Mouse (Mus musculus): ENCODE measurements around the gene Pgpep1l. TPM values are rescaled to one million over a fixed set of nuclear protein-coding genes. Genes with fewer than 3 reads are reported as not detected.

Gene Pgpep1l
- polyA plus RNA-seq, 1 experiment from 2014 or later = not detected

DNA sequence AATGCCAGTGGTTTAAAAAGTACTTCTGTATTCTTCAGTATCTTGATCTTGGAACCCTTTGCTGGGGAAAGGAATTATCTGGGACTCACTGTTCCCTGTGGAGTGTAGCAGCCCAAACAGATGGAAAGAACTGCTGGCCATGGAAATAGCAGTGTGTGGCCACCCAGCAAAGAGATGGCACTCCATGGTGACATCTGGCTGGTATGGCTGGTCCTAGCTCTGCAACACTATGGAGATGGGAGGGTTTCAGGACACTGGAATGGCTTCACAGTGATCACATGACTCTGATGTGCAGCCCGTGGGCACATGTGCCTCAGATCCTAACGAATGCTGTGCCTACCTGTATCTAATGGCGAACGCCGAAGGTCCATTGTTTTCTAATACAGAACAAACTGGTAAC is 31.5 kb downstream of the Pgpep1l start:
- Histone ChIP-seq H3K9ac (replicated peaks) (0 out of 2 replicates have a peak overlapping the region, but pooled peaks have one; percentile 23), H3K4me3 (replicated peaks) (no peak overlapping the region), H3K4me2 (no peak overlapping the region), H3K27ac (peak overlapping the region; percentile 18), H3K4me1 (replicated peaks) (peaks cover 37% of the 10 kb centered on the region), H3K27me3 (no peaks in the 10 kb centered on the region), H3K36me3 (peaks cover 36% of the 10 kb centered on the region), H3K9me3 (no peaks in the 10 kb centered on the region)
- no peak for ATAC-seq (ENCODE audit: insufficient number of reproducible peaks, insufficient read depth, low FRiP score, low TSS enrichment, low read depth)
- 91% methylated on average over 5 of the region's 5 CpGs for WGBS

DNA sequence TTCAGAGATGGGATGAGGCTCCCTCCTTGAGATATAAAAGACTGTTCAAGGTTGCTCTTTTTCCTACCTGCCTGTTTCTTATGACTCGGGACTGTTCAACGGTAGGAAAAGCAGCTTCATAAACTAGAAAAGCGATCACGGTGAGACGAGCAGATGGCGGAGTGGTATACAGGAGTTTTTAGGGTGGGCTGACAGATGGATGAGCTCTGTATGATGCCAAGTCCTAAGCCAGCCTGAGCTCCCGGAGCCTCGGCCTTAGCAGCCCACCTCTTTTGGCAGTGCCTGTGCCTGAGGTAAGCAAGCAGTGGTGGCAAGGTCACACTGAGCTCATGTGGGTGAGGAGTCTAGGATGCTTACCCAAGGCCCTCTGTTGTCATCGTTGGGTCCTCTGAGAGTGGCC is 33.2 kb downstream of the Pgpep1l start:
- no peak for ATAC-seq (ENCODE audit: insufficient number of reproducible peaks, insufficient read depth, low FRiP score, low TSS enrichment, low read depth)
- Histone ChIP-seq H3K27ac (no peak overlapping the region), H3K9ac (replicated peaks) (no peak overlapping the region), H3K27me3 (no peaks in the 10 kb centered on the region), H3K9me3 (no peaks in the 10 kb centered on the region), H3K36me3 (peaks cover 51% of the 10 kb centered on the region), H3K4me2 (no peak overlapping the region), H3K4me1 (replicated peaks) (peaks cover 33% of the 10 kb centered on the region), H3K4me3 (replicated peaks) (no peak overlapping the region)
- 93% methylated on average over 9 of the region's 9 CpGs for WGBS

DNA sequence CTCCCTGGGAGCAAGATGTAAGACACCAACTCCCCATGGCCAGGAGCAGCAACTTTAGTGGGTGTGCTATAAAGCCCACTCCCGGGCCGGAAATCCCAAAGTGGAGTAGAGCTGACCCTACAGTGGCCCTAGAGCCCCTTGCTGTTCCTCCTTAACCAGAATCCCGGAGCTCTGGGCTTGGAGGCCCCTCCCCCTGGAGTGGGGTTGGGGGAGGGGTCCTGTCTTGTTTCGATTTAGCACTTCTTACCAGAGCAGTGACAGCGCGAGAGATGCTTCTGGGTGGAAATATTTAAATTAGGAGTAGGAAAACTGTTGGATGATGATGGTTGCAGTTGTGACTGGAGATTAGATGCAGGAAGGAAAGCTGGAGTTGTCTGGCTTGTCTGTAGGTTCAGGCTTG is 35.5 kb downstream of the Pgpep1l start:
- no peak overlapping the region for H3K4me3 ChIP-seq (replicated peaks)
- no peak for ATAC-seq (ENCODE audit: insufficient number of reproducible peaks, insufficient read depth, low FRiP score, low TSS enrichment, low read depth)

DNA sequence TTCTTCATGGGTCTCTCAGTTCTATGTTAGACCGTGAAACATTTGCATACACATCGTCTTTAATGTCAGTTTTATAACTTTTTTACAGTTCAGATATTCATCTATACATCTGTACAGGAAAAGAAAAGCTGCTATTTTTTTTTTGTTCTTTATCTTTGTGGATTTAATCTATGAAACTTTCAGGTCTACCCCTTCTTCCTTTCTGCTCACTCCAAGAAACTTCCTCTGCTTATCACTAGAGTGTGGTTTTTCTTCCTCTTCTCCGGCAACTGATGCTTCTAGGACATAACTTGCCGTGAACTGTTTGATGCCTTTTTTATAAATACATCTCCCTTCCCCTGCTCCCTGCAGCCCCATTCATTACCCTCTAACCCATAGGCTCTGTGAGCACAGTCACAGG is 36.4 kb downstream of the Pgpep1l start:
- peaks cover 76% of the 10 kb centered on the region for H3K36me3 ChIP-seq
- 82% methylated on average over 4 of the region's 4 CpGs for WGBS
- ATAC-seq (ENCODE audit: insufficient number of reproducible peaks, insufficient read depth, low FRiP score, low TSS enrichment, low read depth) = no peak
- no peaks in the 10 kb centered on the region for H3K27me3 ChIP-seq
- H3K4me1 ChIP-seq (replicated peaks) = peaks cover 33% of the 10 kb centered on the region
- no peak overlapping the region for H3K9ac ChIP-seq (replicated peaks)
- H3K4me2 ChIP-seq = no peak overlapping the region
- H3K27ac ChIP-seq = peak overlapping the region; percentile 32; the same call in 1 of the 2 replicates
- no peak overlapping the region for H3K4me3 ChIP-seq (replicated peaks)
- H3K9me3 ChIP-seq = no peaks in the 10 kb centered on the region

More for the DNA sequence above, 35.5 kb downstream of the Pgpep1l start:
- peaks cover 73% of the 10 kb centered on the region for H3K36me3 ChIP-seq
- H3K4me2 ChIP-seq = no peak overlapping the region
- no peak overlapping the region for H3K9ac ChIP-seq (replicated peaks)
- no peaks in the 10 kb centered on the region for H3K9me3 ChIP-seq
- H3K27me3 ChIP-seq = no peaks in the 10 kb centered on the region
- peaks cover 30% of the 10 kb centered on the region for H3K4me1 ChIP-seq (replicated peaks)
- 31% methylated on average over 6 of the region's 6 CpGs for WGBS
- H3K27ac ChIP-seq = peak overlapping the region; percentile 32; the same call in 1 of the 2 replicates

DNA sequence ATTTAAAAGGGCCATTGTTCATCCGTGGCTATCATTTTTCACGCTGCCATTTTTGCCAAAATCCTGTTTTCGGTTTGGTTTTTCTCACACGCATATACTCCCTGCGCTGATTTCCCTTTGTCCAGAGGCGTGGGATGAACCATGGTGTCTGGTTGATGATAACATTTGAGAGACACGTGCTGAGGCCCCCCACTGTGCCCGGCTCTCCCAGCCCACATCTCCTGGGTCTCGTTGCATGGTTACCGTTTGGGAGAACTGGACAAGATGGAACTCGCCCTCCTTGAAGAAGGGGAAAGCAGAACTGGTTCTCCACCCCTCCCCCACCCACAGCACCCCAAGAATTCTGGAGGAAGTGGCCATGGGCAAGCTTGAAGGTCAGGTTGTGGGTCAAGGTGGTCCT is 37.0 kb downstream of the Pgpep1l start:
- H3K4me2 ChIP-seq = no peak overlapping the region
- H3K9me3 ChIP-seq = no peaks in the 10 kb centered on the region
- peaks cover 37% of the 10 kb centered on the region for H3K4me1 ChIP-seq (replicated peaks)
- H3K27me3 ChIP-seq = no peaks in the 10 kb centered on the region
- WGBS = 84% methylated on average over 11 of the region's 11 CpGs
- ATAC-seq (ENCODE audit: insufficient number of reproducible peaks, insufficient read depth, low FRiP score, low TSS enrichment, low read depth) = no peak
- H3K4me3 ChIP-seq (replicated peaks) = no peak overlapping the region
- no peak overlapping the region for H3K27ac ChIP-seq
- peaks cover 82% of the 10 kb centered on the region for H3K36me3 ChIP-seq
- no peak overlapping the region for H3K9ac ChIP-seq (replicated peaks)

DNA sequence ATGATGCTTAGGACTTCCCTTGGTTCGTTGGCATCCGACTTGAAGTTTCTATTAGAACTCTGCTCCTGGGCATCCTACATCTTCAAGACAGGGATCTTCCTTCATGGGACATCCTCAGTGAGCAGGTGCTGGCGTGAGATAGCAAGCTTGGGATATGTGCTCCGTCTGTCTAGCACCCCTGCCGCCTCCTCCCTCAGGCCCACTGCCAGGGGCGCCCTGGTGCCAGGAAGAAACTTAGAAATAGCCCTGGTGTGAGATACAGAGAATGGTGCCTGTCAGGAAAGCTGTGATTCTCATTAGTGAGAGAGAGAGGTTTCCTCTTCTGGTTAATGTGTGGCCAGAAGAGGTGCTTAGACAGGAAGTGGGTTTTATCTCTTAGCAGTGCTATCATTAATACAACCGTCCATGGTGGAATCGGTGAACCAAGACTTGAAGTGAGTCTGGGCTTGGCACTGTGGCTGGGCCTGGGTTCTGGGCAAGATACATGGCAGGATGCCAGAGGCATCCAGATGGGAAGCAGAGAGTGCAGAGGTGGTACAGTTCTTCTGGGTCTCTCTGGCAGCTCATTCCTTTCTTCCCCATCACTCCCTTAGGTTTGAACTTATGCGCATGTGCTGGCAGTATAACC is 38.5 kb downstream of the Pgpep1l start:
- Histone ChIP-seq H3K4me1 (replicated peaks) (peaks cover 43% of the 10 kb centered on the region), H3K27ac (0 out of 2 replicates have a peak overlapping the region, but pooled peaks have one; percentile 23), H3K4me3 (replicated peaks) (no peak overlapping the region), H3K36me3 (peaks cover 83% of the 10 kb centered on the region), H3K9me3 (no peaks in the 10 kb centered on the region), H3K9ac (replicated peaks) (no peak overlapping the region), H3K27me3 (no peaks in the 10 kb centered on the region), H3K4me2 (no peak overlapping the region)
- WGBS = 92% methylated on average over 9 of the region's 9 CpGs
- no peak for ATAC-seq (ENCODE audit: insufficient number of reproducible peaks, insufficient read depth, low FRiP score, low TSS enrichment, low read depth)

DNA sequence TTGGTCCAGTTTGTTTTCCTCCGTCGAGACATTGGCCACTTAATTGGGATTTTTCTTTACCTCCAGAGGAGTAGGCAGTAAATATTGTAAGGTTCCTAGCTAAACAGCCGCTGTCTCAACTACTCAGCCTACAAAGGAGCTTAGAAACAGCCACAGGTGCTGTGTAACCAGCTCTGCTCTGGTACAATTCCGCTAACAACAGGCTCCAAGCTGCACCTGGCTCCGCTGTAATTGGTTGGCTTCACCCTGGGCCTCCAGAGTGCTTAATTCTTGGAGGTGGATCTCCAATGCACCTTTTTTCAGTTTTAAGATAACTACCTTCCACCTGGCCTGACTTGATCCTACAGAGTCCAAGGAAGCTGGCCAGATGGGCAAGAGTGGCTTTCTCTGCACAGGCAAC is 40.0 kb downstream of the Pgpep1l start:
- no peak for ATAC-seq (ENCODE audit: insufficient number of reproducible peaks, insufficient read depth, low FRiP score, low TSS enrichment, low read depth)
- H3K9me3 ChIP-seq = no peaks in the 10 kb centered on the region
- no peak overlapping the region for H3K9ac ChIP-seq (replicated peaks)
- H3K36me3 ChIP-seq = peaks cover 83% of the 10 kb centered on the region
- no peak overlapping the region for H3K4me2 ChIP-seq
- peaks cover 47% of the 10 kb centered on the region for H3K4me1 ChIP-seq (replicated peaks)
- no peaks in the 10 kb centered on the region for H3K27me3 ChIP-seq
- peak overlapping the region; percentile 80 for H3K27ac ChIP-seq
- H3K4me3 ChIP-seq (replicated peaks) = no peak overlapping the region
- WGBS = 69% methylated on average over 5 of the region's 5 CpGs

DNA sequence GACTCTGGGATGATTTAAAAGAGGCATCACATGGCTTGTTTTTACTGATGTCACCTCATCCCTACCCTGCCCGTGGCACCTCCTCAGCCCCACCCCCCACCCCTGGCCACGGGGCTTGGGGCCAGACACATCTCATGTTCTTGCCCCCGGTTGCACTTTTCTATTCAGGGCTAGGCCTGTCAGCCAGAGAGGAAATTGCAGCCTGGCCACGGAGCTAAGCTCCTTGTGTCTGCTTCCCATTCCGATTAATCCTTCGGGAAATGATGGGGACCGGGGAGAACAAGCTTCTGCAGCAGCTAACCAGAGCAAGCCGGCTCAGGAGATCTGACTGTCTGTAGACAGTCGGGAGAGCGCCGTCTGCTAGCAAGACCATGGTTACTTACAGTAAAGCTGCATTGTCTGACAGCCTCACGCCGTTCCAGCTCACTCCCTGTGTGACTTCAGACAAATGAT is 40.7 kb downstream of the Pgpep1l start:
- Histone ChIP-seq H3K9ac (replicated peaks) (no peak overlapping the region; the same call in 1 of the 2 replicates), H3K36me3 (peaks cover 88% of the 10 kb centered on the region), H3K4me3 (replicated peaks) (no peak overlapping the region), H3K27ac (peak overlapping the region; percentile 80), H3K4me1 (replicated peaks) (peaks cover 43% of the 10 kb centered on the region), H3K27me3 (no peaks in the 10 kb centered on the region), H3K9me3 (no peaks in the 10 kb centered on the region), H3K4me2 (no peak overlapping the region)
- 38% methylated on average over 13 of the region's 13 CpGs for WGBS
- peak; percentile 39; the same call in 1 of the 2 replicates for ATAC-seq (ENCODE audit: insufficient number of reproducible peaks, insufficient read depth, low FRiP score, low TSS enrichment, low read depth)

DNA sequence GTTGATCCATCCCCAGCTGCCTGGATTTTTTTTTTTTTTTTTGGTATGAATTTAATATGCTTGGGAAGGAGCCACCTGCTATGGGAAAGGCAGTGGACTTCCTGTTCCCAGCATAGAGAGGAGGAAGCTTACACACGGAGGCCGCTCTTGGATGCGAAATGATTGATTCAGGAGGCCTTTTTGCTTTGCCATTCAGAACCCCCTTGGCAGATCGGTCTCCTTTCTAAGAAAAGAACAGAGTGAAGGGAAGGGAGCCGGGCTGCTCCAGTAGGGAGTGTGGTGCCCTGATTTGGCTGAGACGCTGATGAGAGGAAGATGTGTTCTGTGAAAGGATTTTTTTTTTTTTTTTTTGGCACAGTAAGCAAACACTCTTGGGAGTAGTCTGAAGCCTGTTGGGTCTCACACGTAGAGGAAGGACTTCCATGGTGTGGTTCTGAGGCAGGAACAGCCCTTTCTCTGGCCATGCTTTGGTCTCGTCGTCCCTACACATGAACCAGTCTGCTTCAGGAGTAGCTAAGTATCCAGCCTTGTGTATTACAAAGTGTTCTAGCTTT is 42.3 kb downstream of the Pgpep1l start:
- H3K9me3 ChIP-seq = no peaks in the 10 kb centered on the region
- peak overlapping the region; percentile 80; the same call in 1 of the 2 replicates for H3K27ac ChIP-seq
- H3K4me3 ChIP-seq (replicated peaks) = no peak overlapping the region
- H3K9ac ChIP-seq (replicated peaks) = no peak overlapping the region
- no peaks in the 10 kb centered on the region for H3K27me3 ChIP-seq
- peaks cover 91% of the 10 kb centered on the region for H3K36me3 ChIP-seq
- ATAC-seq (ENCODE audit: insufficient number of reproducible peaks, insufficient read depth, low FRiP score, low TSS enrichment, low read depth) = no peak
- 86% methylated on average over 9 of the region's 9 CpGs for WGBS
- H3K4me2 ChIP-seq = no peak overlapping the region
- peaks cover 36% of the 10 kb centered on the region for H3K4me1 ChIP-seq (replicated peaks)

DNA sequence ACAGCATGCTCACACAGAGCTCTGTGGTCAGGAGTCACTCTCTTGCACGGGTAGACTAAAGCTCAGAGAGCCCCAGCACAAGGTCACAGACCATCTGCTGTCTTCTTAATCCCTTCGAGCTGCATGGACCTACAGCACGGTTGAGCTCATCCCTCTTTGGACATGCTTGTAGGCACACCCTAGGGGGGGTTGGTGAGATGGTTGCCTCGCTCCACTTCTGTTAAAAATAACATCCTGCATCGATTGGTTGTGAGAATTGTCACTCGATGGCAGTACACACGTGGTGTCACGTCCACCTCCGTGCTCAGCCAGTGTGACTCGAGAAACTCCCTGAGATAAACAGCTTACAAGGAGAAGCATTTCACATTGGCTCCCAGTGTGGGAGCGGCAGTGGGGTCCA is 45.2 kb downstream of the Pgpep1l start:
- H3K4me2 ChIP-seq = no peak overlapping the region
- no peak for ATAC-seq (ENCODE audit: insufficient number of reproducible peaks, insufficient read depth, low FRiP score, low TSS enrichment, low read depth)
- WGBS = 93% methylated on average over 11 of the region's 11 CpGs

DNA sequence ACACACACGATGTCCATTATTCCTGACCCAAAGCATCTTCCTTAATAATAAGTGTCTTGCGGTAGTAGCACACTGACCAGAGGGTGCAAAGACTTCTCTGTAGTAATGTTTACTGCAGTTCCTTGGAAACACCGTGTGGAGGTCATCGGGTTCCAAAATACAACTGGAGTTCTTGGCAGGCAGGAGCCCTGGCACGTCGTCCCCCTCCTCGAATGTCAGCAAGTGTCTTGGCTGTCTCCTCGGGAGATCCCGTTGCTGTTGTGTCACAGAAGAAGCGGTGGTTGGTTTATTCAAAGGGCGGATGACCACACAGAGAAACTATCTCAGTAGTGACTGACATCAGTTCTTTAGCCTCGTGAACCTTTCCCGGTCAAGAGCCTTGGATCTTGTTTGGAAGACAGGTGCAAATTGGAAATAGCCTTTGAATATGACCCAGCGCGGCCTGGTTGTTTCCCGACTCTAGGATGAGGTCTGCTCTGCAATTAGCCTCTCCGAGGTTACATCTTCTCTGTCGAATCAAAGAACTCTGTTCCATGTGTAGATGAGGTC is 48.4 kb downstream of the Pgpep1l start:
- peaks cover 5% of the 10 kb centered on the region; the same call in 1 of the 2 replicates for H3K4me1 ChIP-seq (replicated peaks)
- H3K27ac ChIP-seq = no peak overlapping the region
- H3K9me3 ChIP-seq = no peaks in the 10 kb centered on the region
- peaks cover 96% of the 10 kb centered on the region for H3K36me3 ChIP-seq
- no peak overlapping the region for H3K9ac ChIP-seq (replicated peaks)
- H3K4me3 ChIP-seq (replicated peaks) = no peak overlapping the region
- ATAC-seq (ENCODE audit: insufficient number of reproducible peaks, insufficient read depth, low FRiP score, low TSS enrichment, low read depth) = no peak
- 86% methylated on average over 18 of the region's 18 CpGs for WGBS
- no peaks in the 10 kb centered on the region for H3K27me3 ChIP-seq
- no peak overlapping the region for H3K4me2 ChIP-seq

More for the DNA sequence above, 45.2 kb downstream of the Pgpep1l start:
- H3K4me3 ChIP-seq (replicated peaks) = no peak overlapping the region
- no peak overlapping the region for H3K9ac ChIP-seq (replicated peaks)
- peaks cover 91% of the 10 kb centered on the region for H3K36me3 ChIP-seq
- H3K27ac ChIP-seq = no peak overlapping the region
- H3K9me3 ChIP-seq = no peaks in the 10 kb centered on the region
- peaks cover 29% of the 10 kb centered on the region for H3K4me1 ChIP-seq (replicated peaks)
- no peaks in the 10 kb centered on the region for H3K27me3 ChIP-seq

Data from limb, embryonic 12.5 days (tissue).